Mouse (Mus musculus) macrophage (primary cell): ENCODE measurements around the gene Tmx1. TPM values are rescaled to one million over a fixed set of nuclear protein-coding genes. Genes with fewer than 3 reads are reported as not detected.

Source experiments
- H3K27ac ChIP-seq: fragments of 350-480 bp; formaldehyde crosslinking; 2 replicates; pipeline ENCODE4 v1.9.0; 2021
- H3K36me3 ChIP-seq: fragments of 350-480 bp; formaldehyde crosslinking; 2 replicates; pipeline ENCODE4 v1.9.0; 2021; ENCODE audit errors: inconsistent target
- H3K4me3 ChIP-seq: fragments of 350-480 bp; formaldehyde crosslinking; 2 replicates; pipeline ENCODE4 v1.9.0; 2021; ENCODE audit errors: inconsistent target
- H3K79me2 ChIP-seq: fragments of 350-480 bp; formaldehyde crosslinking; 2 replicates; pipeline ENCODE4 v1.9.0; 2021; ENCODE audit errors: inconsistent target
- WGBS: methylation state at CpG from one replicate; pipeline ENCODE4 v1.1.7; 2026; ENCODE audit warnings: inconsistent platforms; ENCODE audit not compliant: missing documents; 5-methylcytosine and 5-hydroxymethylcytosine counted together
- polyA plus RNA-seq: library from polyadenylated mRNA; stranded (reverse); fragments of 250-400 nt; gene quantifications from 3 replicates; pipeline ENCODE4 v1.2.4, GENCODE M21; 2018; ENCODE audit warnings: inconsistent platforms
- total RNA-seq, 78 experiments: library from RNA; depleted of rRNA; stranded (reverse); fragments of 250-400 nt; gene quantifications; 1 replicate in 9 of 78; 2 replicates in 24 of 78; 3 replicates in 43 of 78; 4 replicates in 2 of 78; pipeline ENCODE4 v1.2.4; 2018; ENCODE audit warnings: inconsistent platforms in 56 of 78

The Tmx1 gene
- total RNA-seq (2018; cell fraction: chromatin; rRNA removed), result 10 to 100 TPM in 23 of 26 experiments, 1 to 10 TPM in 3; 4.5 to 53.4 (median 22.7) TPM
- 10 to 100 TPM; 35.7 to 70.0 (median 54.1) TPM for total RNA-seq (2018; cell fraction: cytosol; rRNA removed)
- 10 to 100 TPM; 15.6 to 93.4 (median 53.0) TPM for total RNA-seq (2018; cell fraction: nucleus; rRNA removed)
- 52.4 to 85.1 TPM (median 63.6 TPM) in 3 replicates for polyA plus RNA-seq

DNA sequence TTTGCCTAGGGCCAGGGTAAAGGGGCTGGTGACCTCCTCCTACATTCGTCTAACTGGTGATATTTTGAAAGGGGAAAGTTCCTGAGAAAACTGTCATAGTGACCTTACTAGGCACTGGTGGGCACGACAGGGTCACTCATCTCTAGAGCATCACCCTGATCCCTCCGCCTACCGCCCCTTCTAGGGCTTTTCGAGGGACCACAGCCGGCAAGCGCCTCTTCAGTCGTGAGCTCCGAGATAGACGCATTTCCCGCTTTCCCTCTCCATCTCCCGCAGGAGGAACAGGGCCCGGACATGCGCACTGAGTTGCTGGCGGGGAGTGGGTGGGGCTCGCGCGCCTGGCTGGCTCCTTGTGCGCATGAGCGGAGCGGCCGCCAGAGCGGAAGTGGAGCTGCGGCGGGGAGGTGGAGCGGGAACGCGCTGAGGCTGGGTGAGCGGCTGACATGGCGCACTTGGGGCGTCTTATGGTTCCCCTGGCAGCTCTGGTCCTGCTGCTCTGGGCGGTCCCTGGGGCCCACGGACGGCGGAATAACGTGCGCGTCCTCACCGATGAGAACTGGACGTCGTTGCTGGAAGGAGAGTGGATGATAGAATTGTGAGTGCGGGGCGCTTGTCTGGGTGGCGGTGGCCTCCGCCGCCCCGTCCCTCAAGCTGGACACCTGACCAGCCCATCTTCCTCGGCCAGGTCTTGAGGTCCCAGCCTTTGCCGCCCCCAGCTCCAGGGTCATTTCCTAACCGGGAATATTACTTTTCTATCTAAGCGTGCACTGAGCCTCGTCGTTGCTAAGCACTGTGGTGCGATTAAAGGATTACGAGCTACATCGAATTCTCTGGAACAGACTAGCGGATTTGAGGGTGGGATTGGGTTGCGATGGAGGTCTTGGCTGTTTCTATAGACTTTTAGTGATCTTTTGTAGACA, at the start of gene Tmx1:
TSS of gene Tmx1 (plus strand) at position 370 of the 920 bp plus-strand sequence.
- H3K27ac ChIP-seq, result peak within 1 kb of the TSS; percentile 67

DNA sequence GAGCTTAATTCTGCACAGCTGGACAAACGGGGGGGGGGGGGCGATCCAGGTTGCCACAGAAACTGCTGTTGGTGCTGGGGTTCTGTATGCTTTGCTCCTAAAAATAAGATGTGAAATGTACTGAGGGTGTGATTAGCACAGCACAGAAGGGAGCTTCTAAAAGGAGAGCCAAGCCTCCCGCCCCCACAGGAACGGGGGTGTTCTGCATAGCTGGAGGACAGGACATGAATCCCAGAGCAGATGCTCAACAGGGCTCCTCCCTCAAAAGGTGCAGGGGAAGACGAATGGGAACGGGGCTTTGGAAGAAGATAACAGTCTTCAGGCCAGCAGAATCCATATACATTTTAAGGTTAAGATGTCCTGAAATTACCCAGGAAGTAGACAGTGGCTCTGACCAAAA, 48.6 kb upstream of the Tmx1 start:
- Histone ChIP-seq H3K36me3 (no peaks in the 10 kb centered on the region), H3K27ac (no peak overlapping the region), H3K4me3 (no peak overlapping the region), H3K79me2 (no peaks in the 10 kb centered on the region)
- WGBS, result 95% methylated on average over 5 of the region's 6 CpGs

More for the DNA sequence above, at the start of gene Tmx1:
- Histone ChIP-seq H3K4me3 (peak within 1 kb of the TSS; percentile 84), H3K79me2 (peaks cover 48% of the 10 kb centered on the region), H3K36me3 (0 out of 2 replicates have a peak, but pooled peaks cover 6% of the 10 kb centered on the region)
- WGBS, result under 1% methylated on average over 58 of the region's 58 CpGs

DNA sequence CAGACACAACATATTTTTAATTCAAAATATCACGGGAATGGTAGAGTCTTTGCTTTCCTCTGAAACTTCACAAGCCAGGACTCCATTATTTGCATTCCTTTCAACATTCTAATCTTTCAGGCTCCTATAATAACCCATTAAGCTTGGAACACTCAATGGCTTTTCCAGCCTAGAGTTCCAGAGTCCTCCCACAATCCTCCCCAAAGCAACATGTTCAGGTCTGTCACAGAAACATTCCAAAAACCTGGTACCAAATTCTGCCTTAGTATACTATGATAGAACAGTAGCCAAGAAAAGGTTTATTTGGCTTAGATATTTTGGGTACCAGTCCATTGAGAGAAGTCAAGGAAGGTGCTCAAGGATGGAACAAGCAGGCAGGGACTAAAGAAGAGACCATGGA, 44.5 kb upstream of the Tmx1 start:
- 93% methylated on average over 1 of the region's 1 CpGs for WGBS

DNA sequence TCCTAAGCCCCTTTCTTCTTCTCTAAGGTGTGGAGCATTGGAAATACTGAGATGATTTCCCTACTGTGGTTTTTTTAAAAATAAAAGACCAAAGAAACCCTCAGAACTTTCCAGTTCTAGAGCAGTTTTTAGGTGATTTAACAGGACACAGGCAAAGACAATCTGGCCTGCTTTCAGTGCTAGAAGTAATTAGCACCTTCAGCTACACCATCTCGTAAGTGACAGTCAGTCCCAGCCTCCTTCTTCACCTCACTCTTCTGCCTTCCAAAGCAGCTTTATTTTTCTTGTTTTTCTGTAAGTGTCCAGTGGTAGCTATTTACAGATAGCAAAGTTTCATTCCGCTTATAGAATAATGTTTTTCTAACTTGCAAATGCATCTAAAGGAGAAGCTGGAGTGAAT, 43.3 kb upstream of the Tmx1 start:
- WGBS, result 93% methylated on average over 2 of the region's 2 CpGs

More for the DNA sequence above, 44.5 kb upstream of the Tmx1 start:
- H3K27ac ChIP-seq, result no peak overlapping the region
- no peak overlapping the region for H3K4me3 ChIP-seq
- no peaks in the 10 kb centered on the region for H3K79me2 ChIP-seq
- no peaks in the 10 kb centered on the region for H3K36me3 ChIP-seq

DNA sequence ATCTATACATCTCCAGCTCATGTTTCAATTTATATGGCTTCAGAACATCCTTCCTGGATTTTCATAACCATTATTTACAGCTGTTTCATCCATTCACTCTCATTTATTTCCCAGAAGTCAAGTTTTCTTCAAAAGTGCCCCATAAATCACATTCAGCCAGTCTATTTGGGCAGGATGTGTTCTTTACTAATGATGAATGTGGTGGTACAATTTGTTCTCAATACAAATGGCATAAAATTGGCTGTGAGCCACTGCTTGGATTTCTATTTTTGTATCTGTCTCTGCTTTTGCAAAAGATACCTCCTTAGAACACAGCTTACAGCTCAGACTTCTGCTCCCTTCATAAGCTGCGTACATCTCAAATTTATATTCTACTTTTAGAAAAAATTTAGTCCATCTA, 32.7 kb upstream of the Tmx1 start:
- Histone ChIP-seq H3K36me3 (no peaks in the 10 kb centered on the region), H3K27ac (no peak overlapping the region)
- WGBS, result no CpG with 5 or more reads among the region's 1 CpGs

More for the DNA sequence above, 43.3 kb upstream of the Tmx1 start:
- H3K27ac ChIP-seq, result no peak overlapping the region
- H3K36me3 ChIP-seq, result no peaks in the 10 kb centered on the region
- H3K79me2 ChIP-seq, result no peaks in the 10 kb centered on the region
- H3K4me3 ChIP-seq, result no peak overlapping the region

DNA sequence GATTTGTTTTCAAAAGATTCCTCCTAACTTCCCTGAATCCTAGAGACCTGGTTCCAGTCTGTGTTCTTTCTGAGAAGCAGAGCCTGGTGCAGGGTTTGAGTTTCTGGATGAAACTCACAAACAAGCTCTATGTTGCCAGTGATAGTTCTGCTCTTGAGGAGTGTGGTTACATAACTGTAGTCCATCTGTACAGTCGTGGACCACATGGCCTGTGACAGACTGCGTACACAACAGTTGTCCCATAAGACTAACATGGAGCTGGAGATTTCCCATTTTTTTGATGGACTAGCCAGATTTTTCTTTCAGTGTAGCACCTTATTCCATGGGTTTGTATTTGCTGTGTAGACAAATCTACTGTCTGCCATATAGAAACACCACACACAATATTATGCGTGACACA, 31.9 kb upstream of the Tmx1 start:
- Histone ChIP-seq H3K36me3 (no peaks in the 10 kb centered on the region), H3K4me3 (no peak overlapping the region), H3K27ac (no peak overlapping the region), H3K79me2 (no peaks in the 10 kb centered on the region)
- 80% methylated on average over 3 of the region's 3 CpGs for WGBS

More for the DNA sequence above, 32.7 kb upstream of the Tmx1 start:
- Histone ChIP-seq H3K79me2 (no peaks in the 10 kb centered on the region), H3K4me3 (no peak overlapping the region)

DNA sequence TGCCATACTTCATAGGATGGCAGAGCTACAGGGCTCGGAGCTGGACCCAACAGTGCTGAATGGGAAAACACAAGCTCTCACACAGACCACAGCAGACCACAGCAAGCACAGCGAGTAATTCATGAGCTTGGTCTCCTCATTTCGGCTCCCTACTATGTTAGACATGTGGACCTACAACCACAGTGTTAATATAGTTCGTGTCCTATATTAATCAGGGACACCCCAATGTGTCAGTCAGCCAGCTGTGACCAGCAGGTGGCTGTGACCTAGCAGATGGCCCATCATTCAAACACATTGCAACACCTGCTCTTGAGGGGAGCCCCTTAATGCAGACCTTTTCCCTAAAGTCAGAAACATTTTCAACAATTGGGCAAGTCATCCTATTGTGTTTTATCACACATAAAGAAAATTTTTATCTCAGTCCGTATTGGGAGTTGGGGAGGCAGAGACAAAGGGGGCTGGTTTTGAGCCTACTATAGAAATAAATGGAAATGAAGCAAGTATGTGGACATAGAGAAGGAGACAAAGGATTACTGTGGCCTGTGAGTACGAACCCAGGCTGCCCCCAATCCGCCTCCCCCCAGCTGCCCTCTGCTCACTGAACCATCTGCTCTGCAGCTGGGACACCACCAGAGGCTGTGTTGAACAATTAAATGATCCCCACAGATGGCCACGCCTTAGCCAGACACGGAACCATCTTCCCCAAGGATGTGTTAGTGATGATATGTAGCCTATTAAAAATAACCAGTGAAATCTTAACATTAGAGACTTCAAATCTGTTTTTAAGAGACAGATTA, 30.4 kb upstream of the Tmx1 start:
- H3K79me2 ChIP-seq, result no peaks in the 10 kb centered on the region
- 89% methylated on average over 7 of the region's 9 CpGs for WGBS
- no peak overlapping the region for H3K4me3 ChIP-seq
- H3K36me3 ChIP-seq, result no peaks in the 10 kb centered on the region
- H3K27ac ChIP-seq, result no peak overlapping the region

DNA sequence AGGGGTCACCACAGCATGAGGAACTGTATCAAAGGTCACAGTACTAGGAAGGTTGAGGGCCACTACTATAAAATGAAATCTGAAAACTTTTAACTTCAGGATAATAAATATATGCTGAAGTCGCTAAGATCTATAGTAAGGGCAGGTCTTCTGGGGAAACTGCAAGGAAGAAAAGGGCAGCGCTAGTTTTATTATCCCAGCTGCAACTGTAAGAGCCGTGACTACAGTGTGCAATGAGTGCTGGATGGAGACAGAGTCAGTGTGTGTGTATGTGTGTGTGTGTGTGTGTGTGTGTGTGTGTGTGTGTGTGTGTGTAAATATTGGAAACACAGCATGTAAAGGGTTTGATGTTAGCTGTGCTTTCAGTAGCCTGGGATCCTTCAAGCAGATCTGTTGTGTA, 25.0 kb upstream of the Tmx1 start:
- Histone ChIP-seq H3K4me3 (no peak overlapping the region), H3K79me2 (no peaks in the 10 kb centered on the region), H3K36me3 (no peaks in the 10 kb centered on the region), H3K27ac (no peak overlapping the region)
- 97% methylated on average over 3 of the region's 3 CpGs for WGBS

DNA sequence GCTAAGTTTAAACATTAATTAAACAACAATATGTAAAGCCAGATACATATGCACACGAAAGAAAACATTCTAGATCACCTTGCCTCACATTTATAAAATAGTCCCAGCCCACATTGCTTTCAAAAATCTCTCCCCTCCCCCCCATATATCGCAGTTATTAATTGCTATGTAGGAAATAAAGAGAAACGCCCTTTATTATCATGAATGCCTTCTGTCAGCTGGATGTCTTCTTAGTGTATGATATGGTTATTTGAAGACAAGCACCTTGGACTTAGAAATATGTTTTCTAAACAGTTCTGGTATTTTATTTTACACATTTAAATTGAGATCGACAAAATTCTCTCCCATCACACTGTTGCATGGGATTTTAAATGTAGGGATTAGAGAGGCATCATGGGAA, 23.3 kb upstream of the Tmx1 start:
- Histone ChIP-seq H3K4me3 (no peak overlapping the region), H3K27ac (no peak overlapping the region), H3K36me3 (no peaks in the 10 kb centered on the region), H3K79me2 (no peaks in the 10 kb centered on the region)
- 75% methylated on average over 4 of the region's 4 CpGs for WGBS

DNA sequence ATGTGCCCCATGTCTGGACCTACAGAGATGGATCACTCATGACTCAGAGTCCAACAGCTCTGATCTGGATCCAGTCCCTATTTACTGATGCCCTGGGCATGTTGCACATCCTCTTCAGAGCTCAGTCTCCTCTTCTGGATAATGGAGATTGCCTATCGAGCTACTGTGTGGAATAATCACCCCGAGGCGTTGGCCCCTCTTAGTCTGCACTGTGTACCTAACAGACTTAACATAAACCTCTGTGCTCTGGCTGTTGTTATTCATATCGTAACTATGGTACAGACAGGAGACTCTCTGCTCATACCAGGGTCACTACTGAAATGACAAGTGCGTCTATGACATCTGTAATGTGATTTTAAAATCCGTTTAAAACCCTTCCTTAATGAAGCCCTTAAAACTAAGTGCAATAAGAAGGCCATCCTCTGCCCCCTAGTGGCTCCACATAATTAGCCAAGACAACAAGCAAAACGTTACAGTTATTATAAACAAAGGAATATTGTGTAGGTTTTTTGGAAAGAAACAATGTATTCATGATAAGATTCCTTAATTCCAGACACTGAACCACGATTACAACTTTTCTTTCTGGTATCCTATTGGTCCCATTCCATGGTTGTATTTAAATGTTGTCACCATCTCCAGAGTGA, 22.5 kb upstream of the Tmx1 start:
- no peaks in the 10 kb centered on the region for H3K79me2 ChIP-seq
- 46% methylated on average over 8 of the region's 8 CpGs for WGBS
- H3K36me3 ChIP-seq, result no peaks in the 10 kb centered on the region
- no peak overlapping the region for H3K4me3 ChIP-seq
- no peak overlapping the region for H3K27ac ChIP-seq

DNA sequence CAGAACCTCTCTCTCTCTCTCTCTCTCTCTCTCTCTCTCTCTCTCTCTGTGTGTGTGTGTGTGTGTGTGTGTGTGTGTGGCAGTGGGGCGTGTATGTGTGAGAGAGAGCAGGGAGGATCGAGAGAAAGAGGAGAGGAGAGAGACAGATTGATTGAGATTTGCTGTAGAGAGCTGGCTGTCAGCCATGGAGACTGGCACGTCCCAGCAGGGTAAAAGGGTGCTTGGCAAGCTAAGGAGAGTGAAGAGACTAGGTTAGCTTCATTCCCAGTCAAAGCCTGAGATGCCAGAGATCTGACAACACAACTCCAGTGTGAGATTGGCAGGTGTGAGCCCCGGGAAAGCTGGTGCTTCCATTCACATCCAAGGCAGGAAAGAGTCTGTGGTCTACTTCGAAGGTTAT, 21.5 kb upstream of the Tmx1 start:
- 80% methylated on average over 4 of the region's 5 CpGs for WGBS

DNA sequence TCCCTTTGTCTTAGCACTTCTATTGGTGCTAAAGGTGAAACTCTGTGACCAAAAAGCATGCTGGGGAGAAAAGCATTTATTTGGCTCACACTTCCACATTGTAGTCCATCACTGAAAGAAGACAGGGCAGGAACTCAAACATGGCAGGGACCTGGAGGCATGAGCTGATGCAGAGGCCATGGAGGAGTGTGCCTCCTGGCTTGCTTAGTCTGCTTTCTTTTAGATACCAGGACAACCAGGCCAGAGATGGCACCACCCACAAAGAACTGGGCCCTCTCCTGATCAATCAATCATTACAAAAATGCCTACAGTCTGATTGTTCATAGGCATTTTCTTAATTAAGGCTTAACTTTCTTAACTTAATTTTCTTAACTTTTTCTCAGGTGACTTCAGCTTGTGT, 2.9 kb upstream of the Tmx1 start:
- Histone ChIP-seq H3K36me3 (no peaks in the 10 kb centered on the region), H3K4me3 (no peak overlapping the region), H3K27ac (no peak overlapping the region), H3K79me2 (peaks cover 20% of the 10 kb centered on the region)

More for the DNA sequence above, 21.5 kb upstream of the Tmx1 start:
- Histone ChIP-seq H3K79me2 (no peaks in the 10 kb centered on the region), H3K4me3 (no peak overlapping the region), H3K27ac (no peak overlapping the region), H3K36me3 (no peaks in the 10 kb centered on the region)

DNA sequence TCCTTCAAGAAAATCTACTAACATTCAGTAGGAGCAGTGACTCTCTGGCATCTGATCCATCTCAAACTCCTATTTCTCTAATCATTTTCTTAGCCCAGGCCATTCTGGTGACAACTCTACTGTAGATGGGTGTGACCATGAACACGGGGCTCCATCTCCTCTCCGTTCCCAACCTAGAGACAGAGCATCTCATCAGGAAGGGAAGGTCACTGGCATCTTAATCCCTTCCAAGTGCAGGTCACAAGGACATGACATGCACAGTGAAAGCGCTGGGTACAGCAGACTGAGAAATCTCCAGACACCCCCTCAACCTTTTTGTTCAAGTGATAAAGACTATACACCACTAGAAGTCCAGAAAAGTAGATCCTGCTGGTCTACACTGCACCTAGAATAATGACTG, 1.4 kb upstream of the Tmx1 start:
- H3K4me3 ChIP-seq, result no peak overlapping the region
- H3K36me3 ChIP-seq, result no peaks in the 10 kb centered on the region
- no peak overlapping the region for H3K27ac ChIP-seq
- peaks cover 35% of the 10 kb centered on the region for H3K79me2 ChIP-seq
- 95% methylated on average over 3 of the region's 3 CpGs for WGBS

DNA sequence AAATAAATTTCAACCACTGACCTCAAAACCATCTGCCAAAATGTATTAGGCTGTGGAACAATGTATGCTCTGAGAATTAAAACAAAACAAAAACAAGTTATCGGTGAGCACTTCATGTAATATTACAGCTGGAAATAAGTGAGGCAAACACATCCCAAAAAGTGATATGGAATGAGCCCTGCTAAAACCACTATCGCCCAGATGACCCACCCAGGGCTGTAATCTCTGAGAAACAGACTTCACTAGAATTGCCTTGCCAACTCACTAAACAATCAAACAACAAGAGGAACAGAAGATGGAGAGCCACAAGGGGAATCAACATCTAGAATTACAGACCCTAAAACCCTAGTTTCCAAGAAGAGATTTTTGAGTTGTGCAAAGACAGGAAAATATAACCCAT, 752 bp upstream of the Tmx1 start:
- Histone ChIP-seq H3K4me3 (peak overlapping the region; percentile 84), H3K79me2 (peaks cover 40% of the 10 kb centered on the region), H3K36me3 (no peaks in the 10 kb centered on the region), H3K27ac (peak overlapping the region; percentile 58)
- WGBS, result 57% methylated on average over 2 of the region's 2 CpGs
